Mouse (Mus musculus): Measurements from ENCODE around the gene Tab1.

Gene Tab1

GRCm38 (mm10) chr15:80163274-80163673 lies 30.3 kb downstream of the Tab1 start:
- DNase-seq (ENCODE audit: low spot score in 2 of 2), result peak; percentile 23 to 29

- no peak for DNase-seq (ENCODE audit: low spot score in 2 of 2)
These were observed 30.8 kb downstream of the Tab1 start for GRCm38 (mm10) chr15:80163716-80164115.

- no peak for DNase-seq (ENCODE audit: low spot score in 2 of 2)
These were observed 32.5 kb downstream of the Tab1 start for GRCm38 (mm10) chr15:80165396-80165795.

- DNase-seq (ENCODE audit: low spot score in 2 of 2), result no peak
These were observed 36.6 kb downstream of the Tab1 start for GRCm38 (mm10) chr15:80169484-80169883.

GRCm38 (mm10) chr15:80170357-80170756 lies 37.4 kb downstream of the Tab1 start:
- no peak for DNase-seq (ENCODE audit: low spot score in 2 of 2)

GRCm38 (mm10) chr15:80171286-80171685 lies 38.4 kb downstream of the Tab1 start:
- DNase-seq (ENCODE audit: low spot score in 2 of 2), result no peak

GRCm38 (mm10) chr15:80171791-80172190 lies 38.9 kb downstream of the Tab1 start:
- no peak for DNase-seq (ENCODE audit: low spot score in 2 of 2)

- peak in 1 of 2 experiments; percentile 27 for DNase-seq (ENCODE audit: low spot score in 2 of 2)
These were observed 40.3 kb downstream of the Tab1 start, which contains the start of gene Mgat3 for GRCm38 (mm10) chr15:80173001-80173771. Mgat3 (plus strand) TSS chr15:80173721.

GRCm38 (mm10) chr15:80173781-80174597 lies 41.1 kb downstream of the Tab1 start:
- DNase-seq (ENCODE audit: low spot score in 2 of 2), result peak in 1 of 2 experiments; percentile 43

- DNase-seq (ENCODE audit: low spot score in 2 of 2), result no peak
These were observed 41.6 kb downstream of the Tab1 start for GRCm38 (mm10) chr15:80174598-80174875.

GRCm38 (mm10) chr15:80175316-80175715 lies 42.4 kb downstream of the Tab1 start:
- no peak for DNase-seq (ENCODE audit: low spot score in 2 of 2)

GRCm38 (mm10) chr15:80175756-80176155 lies 42.8 kb downstream of the Tab1 start:
- no peak for DNase-seq (ENCODE audit: low spot score in 2 of 2)

GRCm38 (mm10) chr15:80181561-80181960 lies 48.6 kb downstream of the Tab1 start:
- no peak for DNase-seq (ENCODE audit: low spot score in 2 of 2)

- no peak for DNase-seq (ENCODE audit: low spot score in 2 of 2)
These were observed 49.3 kb downstream of the Tab1 start for GRCm38 (mm10) chr15:80182072-80182700.

GRCm38 (mm10) chr15:80188927-80189326 lies 56.0 kb downstream of the Tab1 start:
- DNase-seq (ENCODE audit: low spot score in 2 of 2), result no peak

- DNase-seq (ENCODE audit: low spot score in 2 of 2), result no peak
These were observed 57.1 kb downstream of the Tab1 start for GRCm38 (mm10) chr15:80190075-80190474.

- DNase-seq (ENCODE audit: low spot score in 2 of 2), result no peak
These were observed 58.8 kb downstream of the Tab1 start for GRCm38 (mm10) chr15:80191585-80192245.

- no peak for DNase-seq (ENCODE audit: low spot score in 2 of 2)
These were observed 59.3 kb downstream of the Tab1 start for GRCm38 (mm10) chr15:80192246-80192585.

GRCm38 (mm10) chr15:80192847-80193246 lies 59.9 kb downstream of the Tab1 start:
- no peak for DNase-seq (ENCODE audit: low spot score in 2 of 2)

- no peak for DNase-seq (ENCODE audit: low spot score in 2 of 2)
These were observed 66.6 kb downstream of the Tab1 start for GRCm38 (mm10) chr15:80199556-80199955.

- no peak for DNase-seq (ENCODE audit: low spot score in 2 of 2)
These were observed 69.3 kb downstream of the Tab1 start for GRCm38 (mm10) chr15:80202111-80202775.

- no peak for DNase-seq (ENCODE audit: low spot score in 2 of 2)
These were observed 70.5 kb downstream of the Tab1 start for GRCm38 (mm10) chr15:80203406-80203805.

Measured in frontal cortex, postnatal 25 days (tissue).